Mouse (Mus musculus): ENCODE measurements around the gene Relch.

- TF ChIP-seq CTCF (IDR thresholded peaks at IDR 0.05 in 2 of 3, conservative IDR thresholded peaks at IDR 0.05 in 1 of 3; ENCODE audit: control insufficient read depth in 1 of 3, insufficient read depth in 1 of 3, low read depth in 2 of 3, low read length in 3 of 3, poor library complexity in 1 of 3, severe bottlenecking in 1 of 3) (no peak), POLR2A (IDR thresholded peaks at IDR 0.05; ENCODE audit: control insufficient read depth in 1 of 2, insufficient read depth in 1 of 2, low read depth in 1 of 2, low read length in 2 of 2, poor library complexity in 1 of 2) (no peak), ZNF384 (IDR thresholded peaks at IDR 0.05; ENCODE audit: low read depth, low read length) (no peak), MYC (IDR thresholded peaks at IDR 0.05; ENCODE audit: low read depth, low read length) (no peak), USF1 (IDR thresholded peaks at IDR 0.05; ENCODE audit: low read depth, low read length) (no peak), CHD1 (IDR thresholded peaks at IDR 0.05; ENCODE audit: low read depth, low read length) (no peak), MAZ (IDR thresholded peaks at IDR 0.05; ENCODE audit: low read depth, low read length) (no peak), KAT2A (conservative IDR thresholded peaks at IDR 0.05; ENCODE audit: low read depth, low read length) (no peak), NRF1 (IDR thresholded peaks at IDR 0.05; ENCODE audit: insufficient read depth, low read depth, low read length, poor library complexity, severe bottlenecking) (no peak), MXI1 (IDR thresholded peaks at IDR 0.05; ENCODE audit: low read depth, low read length) (no peak), EP300 (IDR thresholded peaks at IDR 0.05; ENCODE audit: low read depth in 1 of 2, low read length in 2 of 2) (no peak), BHLHE40 (IDR thresholded peaks at IDR 0.05; ENCODE audit: borderline replicate concordance, low read depth, low read length) (no peak), MAX (IDR thresholded peaks at IDR 0.05; ENCODE audit: low read length) (no peak), JUND (IDR thresholded peaks at IDR 0.05; ENCODE audit: low read depth, low read length) (no peak)
Measured at GRCm38 (mm10) chr1:105758798-105759197, 95.1 kb downstream of the Relch start.
